Mouse (Mus musculus) c-Kit-positive CD71-positive TER-119-negative erythroid progenitor cells, embryonic 14.5 days (primary cell): ENCODE measurements at regions not wholly inside any gene's neighbourhood (a gene's known extent, or its start where the extent isn't known, plus 50 kb on each side); places are given as distances from the start of the nearest gene placed in this dataset.
"Not testable (repeated sequence)": the region's sequence is repeated elsewhere in the genome, so short reads cannot be mapped to it uniquely, and the experiment has no call there.

ENCODE experiments used
- DNase-seq: peaks from one replicate; pipeline ENCODE4 v3.0.0-alpha.2; 2013; ENCODE audit warnings: low read depth

DNA sequence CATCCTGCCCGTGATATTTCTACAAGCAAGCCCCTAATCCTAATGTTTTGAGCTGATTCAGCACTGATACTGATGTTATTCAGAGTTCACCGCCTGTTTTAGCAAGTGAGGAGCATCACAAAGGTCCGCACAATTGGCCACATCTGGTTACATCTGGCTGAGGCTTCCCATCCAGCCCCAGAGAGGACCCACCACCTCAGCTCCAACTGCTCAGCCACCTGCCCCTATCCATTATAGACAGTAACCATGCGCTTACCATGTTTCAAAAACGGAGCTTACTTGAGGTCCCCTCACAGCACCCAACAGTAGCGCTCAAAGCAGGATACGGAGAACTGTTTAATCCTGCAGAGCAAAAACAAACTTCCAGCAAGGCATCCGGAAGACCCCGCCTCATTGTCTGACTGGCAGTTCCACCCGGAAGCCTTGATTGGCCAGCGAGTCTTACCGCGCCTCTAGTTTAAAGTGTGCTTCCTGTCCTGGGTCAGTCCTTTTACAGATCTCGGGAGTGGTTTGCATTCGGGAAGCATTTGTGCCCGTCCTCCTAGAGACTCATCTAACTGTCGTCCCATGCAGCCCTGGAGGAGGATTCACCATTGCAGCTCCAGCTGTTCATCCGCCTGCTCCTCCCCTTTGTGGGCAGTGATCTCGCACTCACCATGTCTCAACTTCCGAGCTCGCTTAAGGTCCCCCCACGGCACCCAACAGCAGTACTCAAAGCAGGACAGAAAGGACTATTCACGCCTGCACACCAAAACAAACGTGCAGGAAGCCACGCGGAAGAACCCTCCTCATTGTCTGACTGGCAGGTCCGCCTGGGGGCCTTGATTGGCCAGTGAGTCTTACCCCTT lies 69.9 kb upstream of the Zfp825 start:
- peak; percentile 48 for DNase-seq

DNA sequence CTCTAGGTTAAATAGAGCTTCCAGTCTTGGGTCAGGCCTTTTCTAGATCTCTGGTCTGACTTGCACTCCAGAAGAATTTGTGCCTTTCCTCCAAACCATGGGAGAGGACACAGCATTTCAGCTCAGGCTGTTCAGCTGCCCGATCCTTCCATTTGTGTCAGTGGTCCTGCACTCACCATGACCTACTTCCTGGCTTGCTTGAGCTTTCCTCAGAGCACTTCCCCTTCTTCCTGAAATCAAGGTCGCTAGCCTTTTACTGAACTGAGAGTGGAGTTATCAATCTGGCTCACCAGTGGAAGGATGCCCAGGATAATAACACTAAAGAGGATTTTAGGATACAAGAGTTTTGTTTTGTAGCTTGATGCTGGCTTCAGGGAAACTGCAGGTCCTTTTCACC lies 70.5 kb upstream of the Zfp825 start:
- not testable (repeated sequence) for DNase-seq

DNA sequence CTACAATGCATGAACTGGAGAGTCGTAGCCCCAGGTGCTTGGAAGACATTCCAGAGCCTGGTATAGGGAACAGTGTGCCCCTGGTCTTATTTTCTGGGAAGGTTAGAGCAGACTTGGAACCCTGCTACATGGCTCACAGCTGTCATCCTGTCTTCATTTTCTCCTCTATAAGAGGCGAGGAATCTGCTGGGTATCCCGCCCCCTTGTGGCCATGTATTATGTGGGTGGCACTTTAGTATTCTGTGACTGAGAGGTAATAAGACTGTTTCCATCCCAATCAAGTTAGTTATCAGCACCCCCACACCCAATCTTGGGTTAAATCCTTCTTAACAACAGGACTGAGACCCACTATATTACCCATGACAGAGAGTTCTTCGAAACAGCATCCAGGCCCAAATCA lies 69.4 kb upstream of the Erap1 start:
- peak; percentile 9 for DNase-seq
